Mouse (Mus musculus): ENCODE measurements around the gene 2310022B05Rik.

2310022B05Rik gene

GRCm38 (mm10) chr8:124663112-124663873 is at the start of gene 2310022B05Rik:
Gene 2310022B05Rik (minus strand): TSS chr8:124663369.
- peak; percentile 48 to 59 for DNase-seq (ENCODE audit: low read depth in 1 of 2, low spot score in 2 of 2)

- DNase-seq (ENCODE audit: low read depth in 1 of 2, low spot score in 2 of 2): no peak
Measured at GRCm38 (mm10) chr8:124705823-124706222, 42.7 kb upstream of the 2310022B05Rik start.

- DNase-seq (ENCODE audit: low read depth in 1 of 2, low spot score in 2 of 2): no peak
Measured at GRCm38 (mm10) chr8:124704376-124704775, 41.2 kb upstream of the 2310022B05Rik start.

- DNase-seq (ENCODE audit: low read depth in 1 of 2, low spot score in 2 of 2): no peak
Measured at GRCm38 (mm10) chr8:124703526-124703925, 40.4 kb upstream of the 2310022B05Rik start.

GRCm38 (mm10) chr8:124702183-124702582 is 39.0 kb upstream of the 2310022B05Rik start:
- no peak for DNase-seq (ENCODE audit: low read depth in 1 of 2, low spot score in 2 of 2)

GRCm38 (mm10) chr8:124701023-124701422 is 37.9 kb upstream of the 2310022B05Rik start:
- no peak for DNase-seq (ENCODE audit: low read depth in 1 of 2, low spot score in 2 of 2)

- no peak for DNase-seq (ENCODE audit: low read depth in 1 of 2, low spot score in 2 of 2)
Measured at GRCm38 (mm10) chr8:124700271-124700670, 37.1 kb upstream of the 2310022B05Rik start.

GRCm38 (mm10) chr8:124695424-124696100 is 32.4 kb upstream of the 2310022B05Rik start:
- no peak for DNase-seq (ENCODE audit: low read depth in 1 of 2, low spot score in 2 of 2)

- no peak for DNase-seq (ENCODE audit: low read depth in 1 of 2, low spot score in 2 of 2)
Measured at GRCm38 (mm10) chr8:124691706-124692105, 28.5 kb upstream of the 2310022B05Rik start.

GRCm38 (mm10) chr8:124688899-124689298 is 25.7 kb upstream of the 2310022B05Rik start:
- DNase-seq (ENCODE audit: low read depth in 1 of 2, low spot score in 2 of 2): no peak

GRCm38 (mm10) chr8:124682218-124682617 is 19.0 kb upstream of the 2310022B05Rik start:
- no peak for DNase-seq (ENCODE audit: low read depth in 1 of 2, low spot score in 2 of 2)

GRCm38 (mm10) chr8:124681792-124682157 is 18.6 kb upstream of the 2310022B05Rik start:
- no peak for DNase-seq (ENCODE audit: low read depth in 1 of 2, low spot score in 2 of 2)

- DNase-seq (ENCODE audit: low read depth in 1 of 2, low spot score in 2 of 2): no peak
Measured at GRCm38 (mm10) chr8:124681077-124681791, 18.1 kb upstream of the 2310022B05Rik start.

- no peak for DNase-seq (ENCODE audit: low read depth in 1 of 2, low spot score in 2 of 2)
Measured at GRCm38 (mm10) chr8:124678246-124678645, 15.1 kb upstream of the 2310022B05Rik start.

- peak in 1 of 2 experiments; percentile 30 for DNase-seq (ENCODE audit: low read depth in 1 of 2, low spot score in 2 of 2)
Measured at GRCm38 (mm10) chr8:124677486-124677885, 14.3 kb upstream of the 2310022B05Rik start.

- no peak for DNase-seq (ENCODE audit: low read depth in 1 of 2, low spot score in 2 of 2)
Measured at GRCm38 (mm10) chr8:124677078-124677477, 13.9 kb upstream of the 2310022B05Rik start.

- DNase-seq (ENCODE audit: low read depth in 1 of 2, low spot score in 2 of 2): no peak
Measured at GRCm38 (mm10) chr8:124676661-124677060, 13.5 kb upstream of the 2310022B05Rik start.

GRCm38 (mm10) chr8:124672345-124672744 is 9.2 kb upstream of the 2310022B05Rik start:
- DNase-seq (ENCODE audit: low read depth in 1 of 2, low spot score in 2 of 2): no peak

- DNase-seq (ENCODE audit: low read depth in 1 of 2, low spot score in 2 of 2): no peak
Measured at GRCm38 (mm10) chr8:124668798-124669197, 5.6 kb upstream of the 2310022B05Rik start.

GRCm38 (mm10) chr8:124664414-124664813 is 1.2 kb upstream of the 2310022B05Rik start:
- DNase-seq (ENCODE audit: low read depth in 1 of 2, low spot score in 2 of 2): no peak

- no peak for DNase-seq (ENCODE audit: low read depth in 1 of 2, low spot score in 2 of 2)
Measured at GRCm38 (mm10) chr8:124663874-124664230, 683 bp upstream of the 2310022B05Rik start.
